Mouse (Mus musculus): ENCODE measurements at regions not wholly inside any gene's neighbourhood (a gene's known extent, or its start where the extent isn't known, plus 50 kb on each side); places are given as distances from the start of the nearest gene placed in this dataset.
"Not testable (repeated sequence)": the region's sequence is repeated elsewhere in the genome, so short reads cannot be mapped to it uniquely, and the experiment has no call there.

DNA sequence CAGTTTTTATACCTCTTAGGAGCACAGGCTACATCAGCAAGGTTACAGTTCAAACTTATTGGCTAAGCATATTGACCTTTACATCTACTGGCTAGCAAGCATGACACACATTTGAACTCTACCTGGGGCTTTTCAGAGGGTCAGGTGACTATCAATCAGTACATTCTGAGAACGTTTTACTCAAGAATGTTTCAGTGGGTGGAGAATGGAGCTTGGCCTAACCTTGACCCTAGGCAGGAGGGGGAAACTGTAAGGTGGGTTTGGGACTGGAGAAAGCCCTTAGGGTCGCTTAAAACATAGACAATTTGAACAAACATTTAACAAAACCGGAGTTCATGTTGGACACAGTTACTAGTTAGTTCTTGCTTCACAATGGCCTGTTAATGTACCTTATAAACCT lies 1330.1 kb upstream of the Adam24 start:
- ATAC-seq (ENCODE audit: low FRiP score) (no peak), DNase-seq (ENCODE audit: low spot score, missing footprints) (no peak)
- no peaks in the 10 kb centered on the region for H3K9me3 ChIP-seq (ENCODE audit: control insufficient read depth, low read length)
- H3K9ac ChIP-seq (ENCODE audit: low read length): no peak overlapping the region
- H3K4me3 ChIP-seq (ENCODE audit: low read depth, low read length): no peak overlapping the region
- no peaks in the 10 kb centered on the region for H3K4me1 ChIP-seq (ENCODE audit: control insufficient read depth, insufficient read depth, low read length)
- H3K36me3 ChIP-seq (ENCODE audit: control insufficient read depth, insufficient read depth, low read length): no peaks in the 10 kb centered on the region
- 76% methylated on average over 3 of the region's 3 CpGs for WGBS
- no peak overlapping the region for H3K4me2 ChIP-seq
- H3K27ac ChIP-seq (ENCODE audit: low read depth, low read length): no peak overlapping the region
- no peaks in the 10 kb centered on the region for H3K27me3 ChIP-seq (ENCODE audit: control insufficient read depth, insufficient read depth, low read length)

DNA sequence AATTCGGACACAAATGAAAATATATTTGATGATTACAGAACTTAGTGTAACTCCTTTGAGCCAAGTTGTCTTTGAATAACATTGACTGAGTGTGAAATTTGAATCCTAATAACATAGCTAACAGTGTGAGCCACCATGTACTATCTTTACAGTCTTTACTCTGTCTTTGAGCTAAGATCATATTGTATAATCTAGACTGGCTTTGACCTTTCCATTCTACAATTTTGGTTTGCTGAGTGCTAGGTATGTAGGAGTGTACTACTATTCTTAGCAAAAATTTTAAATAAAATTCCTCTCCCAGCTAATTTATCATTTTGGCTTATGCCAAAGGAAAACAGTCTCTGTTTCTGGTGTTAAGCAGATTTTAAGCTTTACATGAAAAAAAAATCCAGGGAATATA lies 1328.4 kb upstream of the Adam24 start:
- WGBS: 81% methylated on average over 1 of the region's 1 CpGs
- no peaks in the 10 kb centered on the region for H3K36me3 ChIP-seq (ENCODE audit: control insufficient read depth, insufficient read depth, low read length)
- ATAC-seq (ENCODE audit: low FRiP score): no peak
- no peaks in the 10 kb centered on the region for H3K4me1 ChIP-seq (ENCODE audit: control insufficient read depth, insufficient read depth, low read length)
- no peaks in the 10 kb centered on the region for H3K9me3 ChIP-seq (ENCODE audit: control insufficient read depth, low read length)
- no peak overlapping the region for H3K9ac ChIP-seq (ENCODE audit: low read length)
- no peak overlapping the region for H3K27ac ChIP-seq (ENCODE audit: low read depth, low read length)
- no peaks in the 10 kb centered on the region for H3K27me3 ChIP-seq (ENCODE audit: control insufficient read depth, insufficient read depth, low read length)
- no peak overlapping the region for H3K4me2 ChIP-seq
- DNase-seq (ENCODE audit: low spot score, missing footprints): no peak
- no peak overlapping the region for H3K4me3 ChIP-seq (ENCODE audit: low read depth, low read length)

GRCm38 (mm10) chr8:39348956-39349355 lies 1325.9 kb upstream of the Adam24 start:
- no peak overlapping the region for H3K4me3 ChIP-seq (ENCODE audit: low read depth, low read length)
- ATAC-seq (ENCODE audit: low FRiP score) (no peak), DNase-seq (ENCODE audit: low spot score, missing footprints) (no peak)
- H3K27me3 ChIP-seq (ENCODE audit: control insufficient read depth, insufficient read depth, low read length): no peaks in the 10 kb centered on the region
- no peaks in the 10 kb centered on the region for H3K9me3 ChIP-seq (ENCODE audit: control insufficient read depth, low read length)
- no peak overlapping the region for H3K9ac ChIP-seq (ENCODE audit: low read length)
- WGBS: 86% methylated on average over 3 of the region's 3 CpGs
- no peaks in the 10 kb centered on the region for H3K36me3 ChIP-seq (ENCODE audit: control insufficient read depth, insufficient read depth, low read length)
- H3K4me1 ChIP-seq (ENCODE audit: control insufficient read depth, insufficient read depth, low read length): no peaks in the 10 kb centered on the region
- H3K4me2 ChIP-seq: no peak overlapping the region
- no peak overlapping the region for H3K27ac ChIP-seq (ENCODE audit: low read depth, low read length)

GRCm38 (mm10) chr8:39355412-39355811 lies 1319.5 kb upstream of the Adam24 start:
- 86% methylated on average over 3 of the region's 3 CpGs for WGBS

GRCm38 (mm10) chr8:39357111-39357510 lies 1317.8 kb upstream of the Adam24 start:
- Histone ChIP-seq H3K9me3 (ENCODE audit: control insufficient read depth, low read length) (no peaks in the 10 kb centered on the region), H3K36me3 (ENCODE audit: control insufficient read depth, insufficient read depth, low read length) (no peaks in the 10 kb centered on the region), H3K4me1 (ENCODE audit: control insufficient read depth, insufficient read depth, low read length) (no peaks in the 10 kb centered on the region), H3K27me3 (ENCODE audit: control insufficient read depth, insufficient read depth, low read length) (no peaks in the 10 kb centered on the region), H3K9ac (ENCODE audit: low read length) (no peak overlapping the region), H3K4me2 (no peak overlapping the region), H3K4me3 (ENCODE audit: low read depth, low read length) (no peak overlapping the region), H3K27ac (ENCODE audit: low read depth, low read length) (no peak overlapping the region)
- no peak for ATAC-seq (ENCODE audit: low FRiP score)
- WGBS: 89% methylated on average over 1 of the region's 1 CpGs
- DNase-seq (ENCODE audit: low spot score, missing footprints): no peak

More at GRCm38 (mm10) chr8:39355412-39355811, 1319.5 kb upstream of the Adam24 start:
- ATAC-seq (ENCODE audit: low FRiP score) (no peak), DNase-seq (ENCODE audit: low spot score, missing footprints) (no peak)
- Histone ChIP-seq H3K4me1 (ENCODE audit: control insufficient read depth, insufficient read depth, low read length) (no peaks in the 10 kb centered on the region), H3K4me2 (no peak overlapping the region), H3K36me3 (ENCODE audit: control insufficient read depth, insufficient read depth, low read length) (no peaks in the 10 kb centered on the region), H3K27ac (ENCODE audit: low read depth, low read length) (no peak overlapping the region), H3K27me3 (ENCODE audit: control insufficient read depth, insufficient read depth, low read length) (no peaks in the 10 kb centered on the region), H3K4me3 (ENCODE audit: low read depth, low read length) (no peak overlapping the region), H3K9me3 (ENCODE audit: control insufficient read depth, low read length) (no peaks in the 10 kb centered on the region), H3K9ac (ENCODE audit: low read length) (no peak overlapping the region)

DNA sequence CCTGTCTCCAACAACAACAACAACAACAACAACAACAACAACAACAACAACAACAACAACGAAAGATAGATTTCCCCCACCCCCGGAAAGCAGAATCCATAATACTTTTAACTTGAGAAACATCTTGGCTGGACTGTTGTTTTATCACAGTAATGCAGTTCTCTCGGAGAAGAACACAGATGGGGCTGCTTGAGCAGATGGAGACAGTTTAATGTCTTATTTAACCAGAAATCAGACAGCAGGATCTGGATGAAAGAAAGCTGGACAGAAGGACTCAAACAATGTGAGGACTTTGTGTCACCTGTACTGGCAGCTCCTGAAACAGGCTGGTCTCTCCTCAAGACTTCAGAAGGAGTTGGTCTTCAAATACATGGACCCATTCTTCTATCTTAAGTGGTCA lies 1317.0 kb upstream of the Adam24 start:
- ATAC-seq (ENCODE audit: low FRiP score) (no peak), DNase-seq (ENCODE audit: low spot score, missing footprints) (no peak)
- Histone ChIP-seq H3K36me3 (ENCODE audit: control insufficient read depth, insufficient read depth, low read length) (no peaks in the 10 kb centered on the region), H3K4me2 (no peak overlapping the region), H3K4me3 (ENCODE audit: low read depth, low read length) (no peak overlapping the region), H3K27ac (ENCODE audit: low read depth, low read length) (no peak overlapping the region), H3K9ac (ENCODE audit: low read length) (no peak overlapping the region), H3K27me3 (ENCODE audit: control insufficient read depth, insufficient read depth, low read length) (no peaks in the 10 kb centered on the region), H3K9me3 (ENCODE audit: control insufficient read depth, low read length) (no peaks in the 10 kb centered on the region), H3K4me1 (ENCODE audit: control insufficient read depth, insufficient read depth, low read length) (no peaks in the 10 kb centered on the region)
- WGBS: 87% methylated on average over 3 of the region's 3 CpGs

GRCm38 (mm10) chr8:39366346-39366745 lies 1308.5 kb upstream of the Adam24 start:
- not testable (repeated sequence) for ATAC-seq (ENCODE audit: low FRiP score); H3K27me3 ChIP-seq (ENCODE audit: control insufficient read depth, insufficient read depth, low read length); H3K27ac ChIP-seq (ENCODE audit: low read depth, low read length); H3K9me3 ChIP-seq (ENCODE audit: control insufficient read depth, low read length); H3K4me3 ChIP-seq (ENCODE audit: low read depth, low read length); DNase-seq (ENCODE audit: low spot score, missing footprints); H3K4me1 ChIP-seq (ENCODE audit: control insufficient read depth, insufficient read depth, low read length); H3K9ac ChIP-seq (ENCODE audit: low read length); H3K36me3 ChIP-seq (ENCODE audit: control insufficient read depth, insufficient read depth, low read length); H3K4me2 ChIP-seq
- 93% methylated on average over 2 of the region's 2 CpGs for WGBS
